8 mouse cellular contexts compared by ENCODE assay signal in genomic region chr4:116220780-116221139, GRCm38 (mm10). TPM values are rescaled to one million over a fixed set of nuclear protein-coding genes. Genes with fewer than 3 reads are reported as not detected.
DNase-seq lines count a peak whose midpoint lies in the region; ATAC-seq and TF ChIP-seq lines count a peak whose summit lies in the region.

No protein-coding gene starts in this region.

- whole genome bisulfite sequencing in heart, embryonic 10.5 days = under 1% methylated on average over 26 of the region's 26 CpGs
- under 1% methylated on average over 26 of the region's 26 CpGs for WGBS in liver, embryonic 11.5 days
- 1% methylated on average over 26 of the region's 26 CpGs for WGBS in olfactory bulb, adult 2 months

- DNase-seq in heart, embryonic 10.5 days (ENCODE audit: low spot score) = no peak
- DNase-seq in heart, adult 18-20 months = no peak
- no peak for DNase-seq in liver, embryonic 11.5 days (ENCODE audit: low spot score)
- no peak for DNase-seq in ovary, postnatal 36 days (ENCODE audit: low spot score)
- DNase-seq in adrenal gland, postnatal 14 days = no peak

- peak; percentile 77 for TF ChIP-seq POLR2A in olfactory bulb, adult 2 months (IDR thresholded peaks at IDR 0.05; ENCODE audit: insufficient read depth, low read depth, low read length)

- H3K9ac ChIP-seq in liver, embryonic 11.5 days (ENCODE audit: low read depth, low read length) = peak overlapping the region; percentile 88

- no peaks in the 10 kb centered on the region for H3K36me3 ChIP-seq in heart, embryonic 10.5 days
- no peaks in the 10 kb centered on the region for H3K36me3 ChIP-seq in erythroblast, embryonic 14.5 days (ENCODE audit: control insufficient read depth)
- H3K36me3 ChIP-seq in liver, embryonic 11.5 days (ENCODE audit: control insufficient read depth, insufficient read depth, low read length) = no peaks in the 10 kb centered on the region

- peak overlapping the region; percentile 99 for H3K27ac ChIP-seq in heart, embryonic 10.5 days
- H3K27ac ChIP-seq in liver, embryonic 11.5 days (ENCODE audit: low read depth, low read length) = peak overlapping the region; percentile 94
- peak overlapping the region; percentile 99 for H3K27ac ChIP-seq in olfactory bulb, adult 2 months (ENCODE audit: insufficient read depth, low read depth, low read length)

- no peak for TF ChIP-seq CTCF in olfactory bulb, adult 2 months (IDR thresholded peaks at IDR 0.05; ENCODE audit: insufficient read depth, low read depth, low read length)

- H3K4me1 ChIP-seq in heart, embryonic 10.5 days = peaks cover 16% of the 10 kb centered on the region; the same call in 1 of the 2 replicates
- peaks cover 22% of the 10 kb centered on the region for H3K4me1 ChIP-seq in erythroblast, embryonic 14.5 days (ENCODE audit: control insufficient read depth)
- H3K4me1 ChIP-seq in liver, embryonic 11.5 days (replicated peaks; ENCODE audit: control insufficient read depth, insufficient read depth, low read length) = peaks cover 3% of the 10 kb centered on the region; the same call in 1 of the 2 replicates
- no peaks in the 10 kb centered on the region; the same call in 1 of the 2 replicates for H3K4me1 ChIP-seq in olfactory bulb, adult 2 months (ENCODE audit: control insufficient read depth, insufficient read depth, low read length)

- peak; percentile 46 for ATAC-seq in CD4-positive, CD25-positive, alpha-beta regulatory T cell, adult 4 months
- peak; percentile 67 for ATAC-seq in liver, embryonic 11.5 days (replicated peaks; ENCODE audit: low FRiP score)

- peak overlapping the region; percentile 79 for H3K4me3 ChIP-seq in heart, embryonic 10.5 days
- H3K4me3 ChIP-seq in erythroblast, embryonic 14.5 days (replicated peaks) = peak overlapping the region; percentile 94
- H3K4me3 ChIP-seq in liver, embryonic 11.5 days (ENCODE audit: low read depth, low read length) = peak overlapping the region; percentile 81
- peak overlapping the region; percentile 95 for H3K4me3 ChIP-seq in olfactory bulb, adult 2 months (ENCODE audit: insufficient read depth, low read depth, low read length)

- H3K9me3 ChIP-seq in heart, embryonic 10.5 days = no peaks in the 10 kb centered on the region
- no peaks in the 10 kb centered on the region for H3K9me3 ChIP-seq in erythroblast, embryonic 14.5 days (ENCODE audit: control insufficient read depth, low read length)
- no peaks in the 10 kb centered on the region for H3K9me3 ChIP-seq in liver, embryonic 11.5 days (ENCODE audit: control insufficient read depth, low read length)

- H3K4me2 ChIP-seq in liver, embryonic 11.5 days = peak overlapping the region; percentile 75

- H3K27me3 ChIP-seq in heart, embryonic 10.5 days (ENCODE audit: insufficient read depth, poor library complexity, severe bottlenecking) = no peaks in the 10 kb centered on the region
- peaks cover 45% of the 10 kb centered on the region for H3K27me3 ChIP-seq in erythroblast, embryonic 14.5 days (ENCODE audit: control insufficient read depth)
- H3K27me3 ChIP-seq in liver, embryonic 11.5 days (replicated peaks; ENCODE audit: control insufficient read depth, insufficient read depth, low read length) = no peaks in the 10 kb centered on the region

RNA-seq across cellular contexts. Expression of gene Pik3r3, which starts 0.7 kb away (rescaled TPM):
- 17.2 and 22.7 TPM in 2 replicates for polyA plus RNA-seq in heart, embryonic 10.5 days (2016; fragmentation: Nextera tagmentation; extraction: Ambion mirVana)
- total RNA-seq in heart, adult 18-20 months (2021) = 1 to 10 TPM; 7.8 to 9.3 TPM
- 1 to 10 TPM; 3.8 to 5.1 TPM for polyA plus RNA-seq in CD4-positive, CD25-positive, alpha-beta regulatory T cell, adult 4 months (2017; shearing (Covaris generic))
- polyA plus RNA-seq in erythroblast, embryonic 14.5 days (2012) = 0.01 and 0.05 TPM in 2 replicates
- polyA plus RNA-seq in liver, embryonic 11.5 days (2014; fragmentation: Nextera tagmentation; extraction: Ambion mirVana) = 6.3 and 6.7 TPM in 2 replicates
- polyA plus RNA-seq in olfactory bulb, adult 2 months (2012; ENCODE audit: insufficient read depth, insufficient read length, low replicate concordance, missing spikeins) = not detected in 2 replicates
- 15.1 and 18.9 TPM in 2 replicates for total RNA-seq in adrenal gland, postnatal 14 days (2021)

RNA-seq across cellular contexts. Expression of gene Gm49337, which starts 47.6 kb away (rescaled TPM):
- polyA plus RNA-seq in heart, embryonic 10.5 days (2016; fragmentation: Nextera tagmentation; extraction: Ambion mirVana) = not detected in 2 replicates
- total RNA-seq in heart, adult 18-20 months (2021) = not detected
- polyA plus RNA-seq in CD4-positive, CD25-positive, alpha-beta regulatory T cell, adult 4 months (2017; shearing (Covaris generic)) = not detected
- polyA plus RNA-seq in erythroblast, embryonic 14.5 days (2012) = not detected in 2 replicates
- not detected in 2 replicates for polyA plus RNA-seq in liver, embryonic 11.5 days (2014; fragmentation: Nextera tagmentation; extraction: Ambion mirVana)
- not detected in 2 replicates for polyA plus RNA-seq in olfactory bulb, adult 2 months (2012; ENCODE audit: insufficient read depth, insufficient read length, low replicate concordance, missing spikeins)
- total RNA-seq in adrenal gland, postnatal 14 days (2021) = not detected in 2 replicates

RNA-seq across cellular contexts. Expression of gene 1700042G07Rik, which starts 47.6 kb away (rescaled TPM):
- not detected in 2 replicates for polyA plus RNA-seq in heart, embryonic 10.5 days (2016; fragmentation: Nextera tagmentation; extraction: Ambion mirVana)
- total RNA-seq in heart, adult 18-20 months (2021) = not detected
- not detected for polyA plus RNA-seq in CD4-positive, CD25-positive, alpha-beta regulatory T cell, adult 4 months (2017; shearing (Covaris generic))
- polyA plus RNA-seq in erythroblast, embryonic 14.5 days (2012) = not detected in 2 replicates
- polyA plus RNA-seq in liver, embryonic 11.5 days (2014; fragmentation: Nextera tagmentation; extraction: Ambion mirVana) = not detected in 2 replicates
- polyA plus RNA-seq in olfactory bulb, adult 2 months (2012; ENCODE audit: insufficient read depth, insufficient read length, low replicate concordance, missing spikeins) = not detected in 2 replicates
- not detected in 2 replicates for total RNA-seq in adrenal gland, postnatal 14 days (2021)

RNA-seq across cellular contexts. Expression of gene Tspan1, which starts 53.4 kb away (rescaled TPM):
- 0.10 TPM in 1 of 2 replicates, not detected in the other for polyA plus RNA-seq in heart, embryonic 10.5 days (2016; fragmentation: Nextera tagmentation; extraction: Ambion mirVana)
- total RNA-seq in heart, adult 18-20 months (2021) = 1 to 10 TPM in 1 of 2 experiments, not detected in 1; 1.3 TPM
- under 1 TPM in 1 of 2 experiments, not detected in 1; 0.27 TPM for polyA plus RNA-seq in CD4-positive, CD25-positive, alpha-beta regulatory T cell, adult 4 months (2017; shearing (Covaris generic))
- 0.05 TPM in 1 of 2 replicates, not detected in the other for polyA plus RNA-seq in erythroblast, embryonic 14.5 days (2012)
- polyA plus RNA-seq in liver, embryonic 11.5 days (2014; fragmentation: Nextera tagmentation; extraction: Ambion mirVana) = 0.11 TPM in 1 of 2 replicates, not detected in the other
- not detected in 2 replicates for polyA plus RNA-seq in olfactory bulb, adult 2 months (2012; ENCODE audit: insufficient read depth, insufficient read length, low replicate concordance, missing spikeins)
- total RNA-seq in adrenal gland, postnatal 14 days (2021) = not detected in 2 replicates
